Mouse (Mus musculus): ENCODE data around the gene Gm21541. TPM values are rescaled to one million over a fixed set of nuclear protein-coding genes. Genes with fewer than 3 reads are reported as not detected.
"Not testable (repeated sequence)": the region's sequence is repeated elsewhere in the genome, so short reads cannot be mapped to it uniquely, and the experiment has no call there.

The Gm21541 gene
- polyA plus RNA-seq (2017; shearing (Covaris generic)), result not detected

DNA sequence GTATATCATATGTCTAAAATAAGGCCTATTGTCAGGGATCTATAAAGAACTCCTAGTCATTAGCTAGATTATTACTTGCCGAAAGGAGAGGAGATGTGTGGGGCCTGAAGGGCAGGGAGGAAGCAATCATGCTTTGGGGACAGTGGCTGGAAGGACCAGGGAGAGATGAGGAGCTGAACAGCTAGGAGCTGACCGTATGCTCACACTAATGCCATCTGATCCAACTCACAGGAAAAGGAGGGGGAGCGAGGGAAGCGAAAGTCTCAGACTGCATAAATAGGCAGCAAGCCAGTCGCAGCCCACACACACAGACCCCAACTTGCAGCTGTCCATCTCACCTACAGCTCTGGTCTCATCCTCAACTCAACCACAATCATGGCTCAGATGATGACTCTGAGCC, at the start of gene Gm21541:
Gm21541 (plus strand) TSS at position 301 of the 400 bp plus-strand sequence.
- ATAC-seq, result not testable (repeated sequence)

DNA sequence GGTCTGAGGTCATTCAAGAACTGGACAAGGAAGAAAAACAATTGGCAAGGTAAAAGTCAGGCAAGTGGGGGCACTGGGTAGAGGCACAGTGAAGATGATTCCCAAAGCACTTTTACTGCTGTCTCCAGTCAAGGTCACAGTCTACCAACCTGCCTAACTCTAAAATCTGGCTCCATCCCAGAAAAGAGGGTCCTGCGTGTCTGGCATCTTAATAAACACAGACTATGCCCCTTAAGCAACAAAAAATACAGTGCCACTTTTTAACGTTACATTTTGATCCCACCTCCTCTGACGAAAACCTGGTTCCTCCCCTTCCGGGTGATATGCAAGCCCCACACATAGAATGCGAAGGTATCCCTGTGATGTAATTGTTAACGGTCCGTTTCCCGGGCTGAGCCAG, 37.9 kb downstream of the Gm21541 start, which contains the start of gene Gm20878:
Gm20878 (plus strand) TSS at position 301 of the 400 bp plus-strand sequence.
- ATAC-seq, result not testable (repeated sequence)

Other genes starting within 250 kb of the Gm21541 start
- not detected for gene Cntfr, start 206.5 kb upstream of the Gm21541 start, polyA plus RNA-seq (2017; shearing (Covaris generic))
- gene Il11ra1, start 203.6 kb upstream of the Gm21541 start, polyA plus RNA-seq (2017; shearing (Covaris generic)), result 10 to 100 TPM in 1 of 3 experiments, 1 to 10 TPM in 2; 4.0 to 13.8 (median 7.7) TPM
- gene Rpp25l, start 190.1 kb upstream of the Gm21541 start, polyA plus RNA-seq (2017; shearing (Covaris generic)), result 10 to 100 TPM; 51.3 to 65.6 (median 54.5) TPM
- gene Dctn3, start 180.4 kb upstream of the Gm21541 start, polyA plus RNA-seq (2017; shearing (Covaris generic)), result 100 to 1,000 TPM in 1 of 3 experiments, 10 to 100 TPM in 2; 88.8 to 122 (median 95.5) TPM
- not detected for gene Arid3c, start 172.5 kb upstream of the Gm21541 start, polyA plus RNA-seq (2017; shearing (Covaris generic))
- 100 to 1,000 TPM in 1 of 3 experiments, 10 to 100 TPM in 2; 43.1 to 105 (median 70.1) TPM for gene Galt, start 148.4 kb upstream of the Gm21541 start, polyA plus RNA-seq (2017; shearing (Covaris generic))
- gene Sigmar1, start 147.5 kb upstream of the Gm21541 start, polyA plus RNA-seq (2017; shearing (Covaris generic)), result 10 to 100 TPM; 31.8 to 42.9 (median 34.1) TPM
- 10 to 100 TPM in 1 of 3 experiments, 1 to 10 TPM in 2; 4.7 to 11.9 (median 6.4) TPM for gene Ccl27a, start 129.4 kb upstream of the Gm21541 start, polyA plus RNA-seq (2017; shearing (Covaris generic))
- 1 to 10 TPM in 2 of 3 experiments, not detected in 1; 2.5 TPM for gene Gm20878, start 38.0 kb downstream of the Gm21541 start, polyA plus RNA-seq (2017; shearing (Covaris generic))
- gene Fam205a4, start 62.4 kb downstream of the Gm21541 start, polyA plus RNA-seq (2017; shearing (Covaris generic)), result under 1 TPM in 1 of 3 experiments, not detected in 2; 0.17 TPM
- not detected for gene Gm21093, start 131.1 kb downstream of the Gm21541 start, polyA plus RNA-seq (2017; shearing (Covaris generic))
- gene Gm3893, start 187.6 kb downstream of the Gm21541 start, polyA plus RNA-seq (2017; shearing (Covaris generic)), result not detected
- gene Gm13304, start 211.2 kb downstream of the Gm21541 start, polyA plus RNA-seq (2017; shearing (Covaris generic)), result not detected
- gene Gm13306, start 249.8 kb downstream of the Gm21541 start, polyA plus RNA-seq (2017; shearing (Covaris generic)), result not detected

Data from inflammation-experienced regulatory T-cells, adult 6 months (primary cell).